Comparison of ENCODE assay signal across 15 mouse cellular contexts in the genomic region with DNA sequence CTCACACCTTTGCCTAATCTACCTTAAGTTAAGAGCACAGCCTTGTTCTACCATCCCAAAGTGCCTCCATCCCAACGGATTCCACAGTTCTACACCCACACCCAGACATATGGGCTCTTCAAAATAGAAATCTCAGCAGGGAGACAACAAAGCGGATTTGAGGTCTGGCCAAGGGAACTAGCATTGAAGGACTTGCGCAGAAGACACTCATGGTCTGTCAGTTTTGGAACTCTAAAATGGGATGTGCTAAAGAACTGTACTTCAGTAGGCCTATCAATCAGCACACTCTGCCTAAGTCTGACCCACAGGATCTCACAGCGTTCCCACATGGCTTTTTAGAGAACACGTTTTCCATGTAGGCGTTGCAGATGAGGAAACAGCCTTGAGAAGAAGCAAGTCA. TPM values are rescaled to one million over a fixed set of nuclear protein-coding genes. Genes with fewer than 3 reads are reported as not detected.
DNase-seq lines count a peak whose midpoint lies in the region; TF ChIP-seq lines count a peak whose summit lies in the region.
"Had no signal": no experiment of that assay in that cellular context is flagged by ENCODE, and none has a peak within 500 bp of the region (broad histone marks: within the 10 kb centered on the region; RNA-seq: fewer than 3 reads in every experiment).

No protein-coding gene starts in this region.

- H3K4me3 ChIP-seq in cortical plate, adult 2 months (ENCODE audit: insufficient read depth, low read length): no peak overlapping the region
- H3K4me3 ChIP-seq: erythroblast, embryonic 14.5 days; liver, embryonic 12.5 days had no signal

- no peak for TF ChIP-seq POLR2A in cortical plate, adult 2 months (IDR thresholded peaks at IDR 0.05; ENCODE audit: extremely low read depth, insufficient read depth, low read length)

- no peak for TF ChIP-seq CTCF in cortical plate, adult 2 months (IDR thresholded peaks at IDR 0.05; ENCODE audit: extremely low read depth, insufficient read depth, low read length)

- H3K4me1 ChIP-seq in cortical plate, adult 2 months (ENCODE audit: control insufficient read depth, insufficient read depth, low read length): peaks cover 6% of the 10 kb centered on the region
- H3K4me1 ChIP-seq: liver, embryonic 12.5 days had no signal

- peak overlapping the region; percentile 49; the same call in 1 of the 2 replicates for H3K27ac ChIP-seq in cortical plate, adult 2 months (ENCODE audit: insufficient read depth, low read length)
- H3K27ac ChIP-seq: liver, embryonic 12.5 days had no signal

- peak; percentile 73 for DNase-seq in layer of hippocampus, adult 11-12 months (ENCODE audit: low spot score)
- no peak for DNase-seq in layer of hippocampus, postnatal 25 days (ENCODE audit: extremely low spot score in 1 of 2, low spot score in 1 of 2)
- DNase-seq in layer of hippocampus, postnatal 14 days (ENCODE audit: low spot score in 2 of 2): peak; percentile 20 to 71
- DNase-seq in right cerebral cortex, postnatal 36 days (ENCODE audit: low spot score in 2 of 2): peak; percentile 64 to 86
- no peak for DNase-seq in kidney, adult 8-10 months
- no peak for DNase-seq in adipocyte (ENCODE audit: low spot score)
- DNase-seq: adrenal gland, adult 8-10 months; B cell, adult 2 months; thymus, postnatal 14 days had no signal

RNA-seq across cellular contexts. Expression of gene Klc2, which starts 32.0 kb away (rescaled TPM):
- total RNA-seq in layer of hippocampus, postnatal 25 days (2021): 100 to 1,000 TPM; 214 to 222 TPM
- 234 and 242 TPM in 2 replicates for polyA plus RNA-seq in cortical plate, adult 2 months (2012; rRNA removed)
- total RNA-seq in layer of hippocampus, postnatal 14 days (2021): 100 to 1,000 TPM; 193 to 211 TPM

RNA-seq across cellular contexts. Expression of gene Rab1b, which starts 43.5 kb away (rescaled TPM):
- total RNA-seq in layer of hippocampus, postnatal 25 days (2021): 100 to 1,000 TPM; 173 TPM
- 197 and 202 TPM in 2 replicates for polyA plus RNA-seq in cortical plate, adult 2 months (2012; rRNA removed)
- total RNA-seq in layer of hippocampus, postnatal 14 days (2021): 100 to 1,000 TPM; 177 to 181 TPM

RNA-seq across cellular contexts. Expression of gene Cnih2, which starts 52.0 kb away (rescaled TPM):
- total RNA-seq in layer of hippocampus, postnatal 25 days (2021): 100 to 1,000 TPM; 754 to 774 TPM
- 399 and 461 TPM in 2 replicates for polyA plus RNA-seq in cortical plate, adult 2 months (2012; rRNA removed)
- total RNA-seq in layer of hippocampus, postnatal 14 days (2021): 100 to 1,000 TPM; 783 to 856 TPM
- total RNA-seq: megakaryocyte, adult 5-6 weeks; monocyte, adult 5-6 weeks; neutrophil, adult 5-6 weeks had no signal

Comparison
In these comparisons a context has a peak if more than half of its experiments do, and no peak if none do; other contexts are left out.
1. DNase-seq: peak in layer of hippocampus, adult 11-12 months (single experiment), layer of hippocampus, postnatal 14 days (2 of 2) and right cerebral cortex, postnatal 36 days (2 of 2); none in layer of hippocampus, postnatal 25 days (0 of 2), kidney, adult 8-10 months (0 of 2) and adipocyte (single experiment).